Mouse (Mus musculus) MEL (cell line): ENCODE measurements around the gene Trf. TPM values are rescaled to one million over a fixed set of nuclear protein-coding genes. Genes with fewer than 3 reads are reported as not detected.

Source experiments
- DNase-seq: peaks from one replicate; pipeline ENCODE4 v3.0.0; 2011; ENCODE audit warnings: low read depth, low spot score
- H3K27ac ChIP-seq: 2 replicates; pipeline ENCODE4 v1.5.1; 2012; ENCODE audit warnings: low read depth, mild to moderate bottlenecking, control low read depth, low read length, moderate library complexity; ENCODE audit not compliant: control insufficient read depth
- H3K27me3 ChIP-seq, 2 experiments: fragments of 150-350 bp in 1 of 2; sonication (generic) in 1 of 2; 2 replicates each; pipeline ENCODE4 v1.6.1; 2012; ENCODE audit warnings: low read length in 2 of 2, mild to moderate bottlenecking in 2 of 2, improper control_type of control experiment in 1 of 2, moderate library complexity in 1 of 2; ENCODE audit not compliant: insufficient read depth in 2 of 2, control insufficient read depth in 1 of 2
- H3K36me3 ChIP-seq, 2 experiments: 2 replicates each; pipeline ENCODE4 v1.6.1; 2012 to 2014; ENCODE audit warnings: low read length in 2 of 2, improper control_type of control experiment in 1 of 2, inconsistent platforms in 1 of 2, mild to moderate bottlenecking in 1 of 2; ENCODE audit not compliant: insufficient read depth in 2 of 2, control insufficient read depth in 1 of 2
- H3K4me1 ChIP-seq, 2 experiments: fragments of 150-350 bp in 1 of 2; sonication (generic) in 1 of 2; 2 replicates each; pipeline ENCODE4 v1.6.1; 2012; ENCODE audit warnings: low read length in 2 of 2, improper control_type of control experiment in 1 of 2, mild to moderate bottlenecking in 1 of 2; ENCODE audit not compliant: insufficient read depth in 2 of 2, control insufficient read depth in 1 of 2
- H3K4me3 ChIP-seq, 2 experiments: fragments of 150-350 bp in 1 of 2; sonication (generic) in 1 of 2; 2 replicates each; pipeline ENCODE4 v1.5.1; 2012; ENCODE audit warnings: low read depth in 2 of 2, low read length in 2 of 2, mild to moderate bottlenecking in 2 of 2, moderate library complexity in 2 of 2, control low read depth in 1 of 2, improper control_type of control experiment in 1 of 2; ENCODE audit not compliant: control insufficient read depth in 1 of 2, insufficient read depth in 1 of 2
- H3K79me2 ChIP-seq: 2 replicates; pipeline ENCODE4 v1.6.1; 2012; ENCODE audit warnings: mild to moderate bottlenecking, low read length, moderate library complexity; ENCODE audit not compliant: control insufficient read depth, poor library complexity, insufficient read depth
- H3K9ac ChIP-seq: 2 replicates; pipeline ENCODE4 v1.6.1; 2012; ENCODE audit warnings: low read depth, mild to moderate bottlenecking, control low read depth, low read length, moderate library complexity; ENCODE audit not compliant: control insufficient read depth, poor library complexity, severe bottlenecking
- H3K9me3 ChIP-seq: fragments of 150-350 bp; sonication (generic); replicated peaks from 2 replicates; pipeline ENCODE4 v1.6.1; 2012; ENCODE audit warnings: mild to moderate bottlenecking, low read length, improper control_type of control experiment, moderate library complexity; ENCODE audit not compliant: insufficient read depth
- CHD1 ChIP-seq: IDR thresholded peaks from 2 replicates; pipeline ENCODE4 v1.6.1; 2012; ENCODE audit warnings: low read depth, mild to moderate bottlenecking, inconsistent platforms, low read length, improper control_type of control experiment
- CTCF ChIP-seq, 3 experiments: IDR thresholded peaks in 2 of 3; conservative IDR thresholded peaks in 1 of 3; 2 replicates each; pipeline ENCODE4 v1.5.1; 2011 to 2012; ENCODE audit warnings: low read length in 3 of 3, low read depth in 2 of 3, mild to moderate bottlenecking in 2 of 3, improper control_type of control experiment in 1 of 3, inconsistent platforms in 1 of 3, mixed read lengths in 1 of 3, moderate library complexity in 1 of 3; ENCODE audit not compliant: control insufficient read depth in 1 of 3, insufficient read depth in 1 of 3, poor library complexity in 1 of 3, severe bottlenecking in 1 of 3
- E2F4 ChIP-seq: IDR thresholded peaks from 2 replicates; pipeline ENCODE4 v1.6.1; 2011; ENCODE audit warnings: low read depth, low read length, improper control_type of control experiment, borderline replicate concordance
- ELF1 ChIP-seq: IDR thresholded peaks from 2 replicates; pipeline ENCODE4 v1.6.1; 2014; ENCODE audit warnings: low read depth, mild to moderate bottlenecking, inconsistent platforms, low read length, improper control_type of control experiment, moderate library complexity
- JUND ChIP-seq: IDR thresholded peaks from 2 replicates; pipeline ENCODE4 v1.6.1; 2011; ENCODE audit warnings: low read depth, mild to moderate bottlenecking, improper control_type of control experiment, low read length
- MAFK ChIP-seq: IDR thresholded peaks from 2 replicates; pipeline ENCODE4 v1.6.1; 2011; ENCODE audit warnings: low read depth, mild to moderate bottlenecking, low read length, improper control_type of control experiment, borderline replicate concordance
- MEF2A ChIP-seq: IDR thresholded peaks from 2 replicates; pipeline ENCODE4 v1.6.1; 2014; ENCODE audit warnings: low read depth, mild to moderate bottlenecking, inconsistent platforms, low read length, improper control_type of control experiment; ENCODE audit not compliant: poor library complexity, insufficient replicate concordance, severe bottlenecking; ENCODE audit errors: extremely low read depth
- MXI1 ChIP-seq: IDR thresholded peaks from 2 replicates; pipeline ENCODE4 v1.6.1; 2011; ENCODE audit warnings: mild to moderate bottlenecking, low read depth, low read length, improper control_type of control experiment
- NELFE ChIP-seq: IDR thresholded peaks from 2 replicates; pipeline ENCODE4 v1.6.1; 2011; ENCODE audit warnings: low read depth, low read length, improper control_type of control experiment
- NRF1 ChIP-seq: IDR thresholded peaks from 2 replicates; pipeline ENCODE4 v1.6.1; 2014; ENCODE audit warnings: low read depth, mild to moderate bottlenecking, inconsistent platforms, low read length, improper control_type of control experiment, moderate library complexity; ENCODE audit not compliant: poor library complexity, insufficient read depth, severe bottlenecking
- SIN3A ChIP-seq: IDR thresholded peaks from 2 replicates; pipeline ENCODE4 v1.6.1; 2012; ENCODE audit warnings: low read length, improper control_type of control experiment, inconsistent platforms
- SMC3 ChIP-seq: IDR thresholded peaks from 2 replicates; pipeline ENCODE4 v1.6.1; 2011; ENCODE audit warnings: low read depth, low read length, improper control_type of control experiment
- TAL1 ChIP-seq: IDR thresholded peaks from 2 replicates; pipeline ENCODE4 v1.6.1; 2012; ENCODE audit warnings: mild to moderate bottlenecking, inconsistent platforms, low read length, moderate library complexity, mixed read lengths
- TBP ChIP-seq: IDR thresholded peaks from 2 replicates; pipeline ENCODE4 v1.8.0; 2011; ENCODE audit warnings: low read depth, low read length, improper control_type of control experiment
- TCF12 ChIP-seq: IDR thresholded peaks from 2 replicates; pipeline ENCODE4 v1.6.1; 2014; ENCODE audit warnings: low read depth, mild to moderate bottlenecking, inconsistent platforms, low read length, improper control_type of control experiment, moderate library complexity
- UBTF ChIP-seq: IDR thresholded peaks from 2 replicates; pipeline ENCODE4 v1.6.1; 2012; ENCODE audit warnings: low read depth, mild to moderate bottlenecking, inconsistent platforms, low read length, improper control_type of control experiment, moderate library complexity, borderline replicate concordance; ENCODE audit not compliant: insufficient read depth
- USF1 ChIP-seq: IDR thresholded peaks from 2 replicates; pipeline ENCODE4 v1.6.1; 2014; ENCODE audit warnings: low read depth, mild to moderate bottlenecking, inconsistent platforms, low read length, improper control_type of control experiment, moderate library complexity
- USF2 ChIP-seq, 2 experiments: IDR thresholded peaks; 2 replicates each; pipeline ENCODE4 v1.6.1; 2011 to 2012; ENCODE audit warnings: improper control_type of control experiment in 2 of 2, low read length in 2 of 2, borderline replicate concordance in 1 of 2, inconsistent platforms in 1 of 2, low read depth in 1 of 2, mild to moderate bottlenecking in 1 of 2; ENCODE audit not compliant: insufficient read depth in 1 of 2
- ZKSCAN1 ChIP-seq: IDR thresholded peaks from 2 replicates; pipeline ENCODE4 v1.6.1; 2012; ENCODE audit warnings: low read depth, mild to moderate bottlenecking, inconsistent platforms, low read length, improper control_type of control experiment, moderate library complexity
- ZNF384 ChIP-seq: IDR thresholded peaks from 2 replicates; pipeline ENCODE4 v1.6.1; 2012; ENCODE audit warnings: low read depth, mild to moderate bottlenecking, inconsistent platforms, low read length, improper control_type of control experiment
- polyA plus RNA-seq, 2 experiments: library from polyadenylated mRNA; stranded (reverse) in 1 of 2; unstranded in 1 of 2; fragments of >175 nt in 1 of 2; fragments of >200 nt in 1 of 2; gene quantifications; 2 replicates each; pipeline versions ENCODE4 v1.2.1 to v1.2.4; 2012; ENCODE audit warnings: low replicate concordance in 2 of 2, low read depth in 1 of 2; ENCODE audit not compliant: insufficient read length in 2 of 2, insufficient read depth in 1 of 2, missing spikeins in 1 of 2
- total RNA-seq: library from RNA; depleted of rRNA; stranded (reverse); fragments of 300-350 nt; gene quantifications from 2 replicates; pipeline ENCODE4 v1.2.3, GENCODE M21; 2012

Trf gene
- total and polyA plus RNA-seq, 3 experiments = not detected

- TF ChIP-seq ZNF384 = no peak
- no peak for TF ChIP-seq MXI1
- TF ChIP-seq CTCF (IDR thresholded peaks at IDR 0.05 in 2 of 3, conservative IDR thresholded peaks at IDR 0.05 in 1 of 3; ENCODE audit: control insufficient read depth in 1 of 3, insufficient read depth in 1 of 3, low read depth in 2 of 3, low read length in 3 of 3, poor library complexity in 1 of 3, severe bottlenecking in 1 of 3) = no peak
- no peak for TF ChIP-seq ELF1
Measured at GRCm38 (mm10) chr9:103228370-103229003, 1.8 kb downstream of the Trf start (continued).

- H3K36me3 ChIP-seq = no peaks in the 10 kb centered on the region
- TF ChIP-seq TBP (no peak), SIN3A (no peak), CHD1 (no peak), TCF12 (no peak), NELFE (no peak), USF1 (no peak), TAL1 (no peak), JUND (no peak), MEF2A (no peak), NRF1 (no peak), USF2 (IDR thresholded peaks at IDR 0.05; ENCODE audit: borderline replicate concordance in 1 of 2, insufficient read depth in 1 of 2, low read depth in 1 of 2, low read length in 2 of 2) (no peak), CTCF (IDR thresholded peaks at IDR 0.05 in 2 of 3, conservative IDR thresholded peaks at IDR 0.05 in 1 of 3; ENCODE audit: control insufficient read depth in 1 of 3, insufficient read depth in 1 of 3, low read depth in 2 of 3, low read length in 3 of 3, poor library complexity in 1 of 3, severe bottlenecking in 1 of 3) (no peak), UBTF (no peak), SMC3 (no peak), ELF1 (no peak), MAFK (no peak), E2F4 (no peak), ZKSCAN1 (no peak)
Measured at GRCm38 (mm10) chr9:103227760-103228159, 2.5 kb downstream of the Trf start.

More at GRCm38 (mm10) chr9:103227760-103228159, 2.5 kb downstream of the Trf start:
- no peak overlapping the region for H3K27ac ChIP-seq
- H3K79me2 ChIP-seq = no peaks in the 10 kb centered on the region
- H3K4me3 ChIP-seq = no peak overlapping the region
- H3K27me3 ChIP-seq = no peaks in the 10 kb centered on the region
- no peaks in the 10 kb centered on the region for H3K9me3 ChIP-seq
- no peak for DNase-seq
- H3K4me1 ChIP-seq = 0 out of 4 replicates have a peak, but pooled peaks cover 0 to 3% of the 10 kb centered on the region in 2 experiments
- H3K9ac ChIP-seq = no peak overlapping the region
